Mouse (Mus musculus) kidney, postnatal 0 days (tissue): ENCODE measurements at regions not wholly inside any gene's neighbourhood (a gene's known extent, or its start where the extent isn't known, plus 50 kb on each side); places are given as distances from the start of the nearest gene placed in this dataset.
A peak's percentile ranks its signal among the peaks of the same experiment; 100 is the strongest.

Experiments used
- ATAC-seq: fragments of 200-750 bp; cut with Nextera tagmentation; replicated peaks from 2 replicates; pipeline ENCODE4 v1.8.0; 2017; ENCODE audit warnings: low read depth, moderate number of reproducible peaks, moderate TSS enrichment, moderate library complexity; ENCODE audit not compliant: low FRiP score
- DNase-seq: peaks from one replicate; pipeline ENCODE4 v3.0.0-alpha.2; 2016; ENCODE audit warnings: low spot score
- H3K27ac ChIP-seq: fragments of 300-500 bp; sonication (generic); 2 replicates; pipeline ENCODE4 v1.5.1; 2014; ENCODE audit warnings: mild to moderate bottlenecking
- H3K27me3 ChIP-seq: fragments of 300-500 bp; sonication (generic); 2 replicates; pipeline ENCODE4 v1.6.1; 2014; ENCODE audit warnings: low read length, mixed read lengths; ENCODE audit not compliant: insufficient read depth
- H3K36me3 ChIP-seq: fragments of 300-500 bp; sonication (generic); 2 replicates; pipeline ENCODE4 v1.6.1; 2014; ENCODE audit warnings: low read length, mixed read lengths; ENCODE audit not compliant: insufficient read depth
- H3K4me1 ChIP-seq: fragments of 300-500 bp; sonication (generic); replicated peaks from 2 replicates; pipeline ENCODE4 v1.6.1; 2014; ENCODE audit warnings: antibody characterized with exemption, low read length, mixed read lengths; ENCODE audit not compliant: insufficient read depth
- H3K4me2 ChIP-seq: fragments of 300-500 bp; sonication (generic); 2 replicates; pipeline ENCODE4 v1.6.1; 2014; ENCODE audit warnings: mild to moderate bottlenecking, low read length, moderate library complexity, mixed read lengths
- H3K4me3 ChIP-seq: fragments of 300-500 bp; sonication (generic); replicated peaks from 2 replicates; pipeline ENCODE4 v1.5.1; 2014; ENCODE audit warnings: low read depth, low read length
- H3K9ac ChIP-seq: fragments of 300-500 bp; sonication (generic); 2 replicates; pipeline ENCODE4 v1.6.1; 2014; ENCODE audit warnings: low read depth, low read length
- H3K9me3 ChIP-seq: fragments of 300-500 bp; sonication (generic); replicated peaks from 2 replicates; pipeline ENCODE4 v1.6.1; 2016; ENCODE audit warnings: low read length, inconsistent platforms, mixed read lengths
- CTCF ChIP-seq: IDR thresholded peaks from 2 replicates; pipeline ENCODE4 v1.5.1; 2016; ENCODE audit warnings: antibody characterized with exemption, low read depth, mild to moderate bottlenecking, moderate library complexity
- WGBS: fragments of 180-500 bp; shearing (Covaris S2); extraction: QIAGEN DNeasy Blood & Tissue Kit; methylation state at CpG from one replicate; pipeline ENCODE4 v1.1.7; 2014; 5-methylcytosine and 5-hydroxymethylcytosine counted together

DNA sequence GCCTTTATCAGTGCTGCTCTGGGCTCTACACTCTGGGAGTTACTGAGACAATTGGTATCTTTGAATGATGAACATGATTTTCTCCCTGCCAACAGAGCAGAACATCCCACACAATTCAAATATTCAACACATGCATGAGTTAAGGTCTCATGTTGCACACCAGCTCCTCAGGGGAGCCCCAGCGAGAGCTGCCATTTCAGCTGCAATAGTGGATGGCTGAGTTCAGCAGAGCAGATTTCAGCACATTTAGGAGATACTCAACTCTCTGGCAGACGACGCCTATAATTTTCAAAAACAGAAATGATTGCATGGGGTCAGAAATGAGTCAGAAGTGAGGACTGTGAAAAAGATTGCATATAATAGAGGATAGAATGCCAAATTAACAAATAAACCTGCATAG lies 105.6 kb upstream of the Tyw5 start:
- Histone ChIP-seq H3K4me1 (no peaks in the 10 kb centered on the region), H3K36me3 (no peaks in the 10 kb centered on the region), H3K9ac (no peak overlapping the region), H3K27me3 (no peaks in the 10 kb centered on the region), H3K4me2 (no peak overlapping the region), H3K4me3 (no peak overlapping the region), H3K27ac (no peak overlapping the region), H3K9me3 (no peaks in the 10 kb centered on the region)
- TF ChIP-seq CTCF: no peak
- ATAC-seq (no peak), DNase-seq (no peak)
- 70% methylated on average over 3 of the region's 3 CpGs for WGBS

DNA sequence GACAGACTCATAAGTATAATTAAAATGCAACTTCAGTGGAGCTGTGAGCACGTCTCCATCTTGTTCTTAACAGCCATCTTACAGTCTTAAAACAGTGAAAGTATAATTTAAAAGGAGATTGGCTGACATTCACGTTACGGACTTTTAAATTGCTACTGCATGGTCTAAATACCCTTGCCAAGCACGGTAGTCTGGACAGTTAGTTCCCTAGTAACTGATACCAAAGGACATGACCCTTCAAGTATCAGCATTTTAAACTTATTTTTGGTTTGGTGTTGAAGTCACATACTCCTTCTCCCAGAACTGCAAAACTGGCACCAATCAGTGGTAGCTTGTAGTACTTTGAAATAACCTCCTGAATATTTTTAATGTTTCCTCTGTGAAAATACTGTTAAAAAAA lies 119.1 kb upstream of the Tyw5 start:
- Histone ChIP-seq H3K4me2 (no peak overlapping the region), H3K9me3 (no peaks in the 10 kb centered on the region), H3K36me3 (no peaks in the 10 kb centered on the region), H3K27me3 (no peaks in the 10 kb centered on the region), H3K4me3 (no peak overlapping the region), H3K4me1 (no peaks in the 10 kb centered on the region), H3K27ac (no peak overlapping the region), H3K9ac (no peak overlapping the region)
- ATAC-seq: no peak
- no peak for TF ChIP-seq CTCF
- 54% methylated on average over 4 of the region's 4 CpGs for WGBS
- no peak for DNase-seq

DNA sequence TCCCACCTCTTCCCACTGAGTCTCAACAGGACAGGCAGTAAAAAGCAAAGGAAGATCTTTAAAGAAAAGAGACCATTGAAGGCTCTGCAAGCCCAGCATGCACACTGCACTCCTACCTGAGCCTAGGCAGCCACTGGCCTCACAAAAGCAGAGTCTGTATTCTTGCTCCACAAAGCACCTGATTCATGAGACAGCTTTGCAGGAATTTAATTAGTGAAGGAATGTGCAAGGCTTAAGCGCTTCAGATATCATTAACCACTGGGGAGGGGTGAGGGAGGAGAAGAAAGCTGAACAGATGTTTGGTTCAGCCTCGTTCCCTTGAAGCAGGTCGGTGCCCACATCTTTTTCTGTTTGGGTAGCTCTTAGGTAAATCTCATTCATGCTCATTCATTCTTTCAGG lies 121.8 kb upstream of the Tyw5 start:
- DNase-seq: peak; percentile 93
- 20% methylated on average over 3 of the region's 3 CpGs for WGBS
- H3K4me1 ChIP-seq: no peaks in the 10 kb centered on the region
- H3K27me3 ChIP-seq: no peaks in the 10 kb centered on the region
- peak; percentile 92 for ATAC-seq
- H3K9ac ChIP-seq: no peak overlapping the region
- 0 out of 2 replicates have a peak overlapping the region, but pooled peaks have one; percentile 67 for H3K27ac ChIP-seq
- no peak for TF ChIP-seq CTCF
- H3K9me3 ChIP-seq: no peaks in the 10 kb centered on the region
- no peak overlapping the region for H3K4me3 ChIP-seq
- no peaks in the 10 kb centered on the region for H3K36me3 ChIP-seq
- H3K4me2 ChIP-seq: no peak overlapping the region

DNA sequence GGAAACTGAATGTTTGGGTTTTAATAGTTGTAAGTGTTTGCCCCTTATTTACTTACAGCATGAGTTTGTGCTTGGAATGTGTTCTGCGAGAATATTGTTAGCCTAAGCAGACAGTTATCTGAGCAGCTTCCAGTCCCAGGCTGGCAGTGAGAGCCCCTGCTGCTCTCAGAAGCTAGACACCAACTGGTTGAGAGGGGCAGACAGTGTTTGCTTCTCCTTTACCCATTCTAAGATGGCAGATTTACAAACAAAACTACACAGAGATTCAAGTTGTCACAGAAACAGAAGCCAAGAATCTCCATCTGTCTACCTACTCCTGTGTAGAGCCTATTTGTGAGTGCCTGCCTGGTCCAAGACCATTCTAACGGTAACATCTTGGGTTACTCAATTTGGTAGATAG lies 122.4 kb upstream of the Tyw5 start:
- DNase-seq: no peak
- Histone ChIP-seq H3K9me3 (no peaks in the 10 kb centered on the region), H3K4me1 (no peaks in the 10 kb centered on the region), H3K9ac (no peak overlapping the region), H3K27ac (peak overlapping the region; percentile 67), H3K4me3 (no peak overlapping the region), H3K27me3 (no peaks in the 10 kb centered on the region), H3K4me2 (no peak overlapping the region), H3K36me3 (no peaks in the 10 kb centered on the region)
- no peak for TF ChIP-seq CTCF
- WGBS: 50% methylated on average over 2 of the region's 2 CpGs
- no peak for ATAC-seq

DNA sequence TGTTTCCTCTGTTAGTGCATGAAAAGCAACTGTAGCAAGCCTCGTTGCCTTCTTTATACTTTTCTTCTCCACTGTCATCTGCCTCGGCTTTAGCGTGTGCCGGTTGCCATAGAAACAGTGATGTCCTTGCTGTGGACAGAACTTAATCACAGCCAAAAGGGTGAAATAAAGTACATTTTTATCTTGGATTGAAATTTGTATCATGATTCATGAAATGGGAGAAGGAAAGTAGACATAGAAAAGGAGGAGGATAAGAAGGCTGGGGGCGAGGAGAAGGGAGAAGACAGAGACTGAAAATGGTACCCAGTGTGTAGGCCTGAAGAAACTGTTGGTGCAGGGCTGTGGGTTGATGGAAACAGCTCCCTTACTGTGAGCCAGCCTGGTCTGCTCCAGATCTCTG lies 130.5 kb upstream of the Tyw5 start:
- H3K36me3 ChIP-seq: no peaks in the 10 kb centered on the region
- H3K4me1 ChIP-seq: no peaks in the 10 kb centered on the region
- H3K27ac ChIP-seq: no peak overlapping the region
- DNase-seq (no peak), ATAC-seq (no peak)
- TF ChIP-seq CTCF: no peak
- no peak overlapping the region for H3K4me3 ChIP-seq
- no peaks in the 10 kb centered on the region for H3K27me3 ChIP-seq
- H3K4me2 ChIP-seq: no peak overlapping the region
- H3K9ac ChIP-seq: no peak overlapping the region
- no peaks in the 10 kb centered on the region for H3K9me3 ChIP-seq
- 73% methylated on average over 5 of the region's 5 CpGs for WGBS

DNA sequence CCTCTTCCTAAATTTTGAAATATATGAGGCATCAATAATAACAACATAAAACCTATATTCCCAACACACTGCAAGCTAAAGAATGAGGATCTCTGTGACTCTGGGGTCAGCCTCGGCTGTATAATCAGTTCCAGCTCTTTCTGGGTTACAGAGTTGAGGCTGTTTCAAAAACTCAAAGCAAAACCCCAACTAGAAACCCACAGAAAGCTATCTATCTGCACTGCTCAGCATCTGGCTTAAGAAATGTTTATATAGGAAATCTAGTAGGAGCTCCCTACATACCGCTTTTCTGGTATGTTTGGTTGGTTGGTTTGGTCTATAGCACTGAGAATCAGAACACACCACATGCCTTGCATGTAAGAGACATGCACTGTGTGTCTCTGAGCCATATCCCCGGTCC lies 137.8 kb upstream of the Tyw5 start:
- Histone ChIP-seq H3K4me3 (no peak overlapping the region), H3K9me3 (no peaks in the 10 kb centered on the region), H3K4me1 (no peaks in the 10 kb centered on the region), H3K36me3 (no peaks in the 10 kb centered on the region), H3K27ac (no peak overlapping the region), H3K27me3 (no peaks in the 10 kb centered on the region), H3K4me2 (no peak overlapping the region), H3K9ac (no peak overlapping the region)
- TF ChIP-seq CTCF: no peak
- ATAC-seq: no peak
- WGBS: 74% methylated on average over 3 of the region's 3 CpGs
- DNase-seq: no peak
